In genomic region chr17:28079618-28080017, GRCm38 (mm10) we compare ENCODE assay signal across 7 mouse cellular contexts. TPM values are rescaled to one million over a fixed set of nuclear protein-coding genes. Genes with fewer than 3 reads are reported as not detected.
A peak's percentile ranks its signal among the peaks of the same experiment; 100 is the strongest.
DNase-seq lines count a peak whose midpoint lies in the region; ATAC-seq lines count a peak whose summit lies in the region.

No protein-coding gene starts in this region.

- no peaks in the 10 kb centered on the region for H3K9me3 ChIP-seq in limb, embryonic 12.5 days
- H3K9me3 ChIP-seq in midbrain, embryonic 14.5 days (ENCODE audit: control insufficient read depth, low read length) = no peaks in the 10 kb centered on the region

- peak; percentile 92 for DNase-seq in adrenal gland, postnatal 10 days
- DNase-seq in embryo, embryonic 11.5 days (ENCODE audit: low read depth, low spot score) = peak; percentile 89
- DNase-seq in heart, adult 11 months = peak; percentile 97
- peak; percentile 78 for DNase-seq in kidney, adult 11 months
- DNase-seq in midbrain, embryonic 14.5 days = peak; percentile 96
- peak; percentile 56 for DNase-seq in spleen, adult 12 weeks (ENCODE audit: low spot score)

- WGBS in limb, embryonic 12.5 days = under 1% methylated on average over 25 of the region's 25 CpGs
- WGBS in midbrain, embryonic 14.5 days = under 1% methylated on average over 25 of the region's 25 CpGs

- H3K9ac ChIP-seq in limb, embryonic 12.5 days (replicated peaks) = peak overlapping the region; percentile 69
- H3K9ac ChIP-seq in midbrain, embryonic 14.5 days (replicated peaks; ENCODE audit: low read length) = peak overlapping the region; percentile 60

- peaks cover 23% of the 10 kb centered on the region for H3K27me3 ChIP-seq in limb, embryonic 12.5 days
- H3K27me3 ChIP-seq in midbrain, embryonic 14.5 days (ENCODE audit: control insufficient read depth, insufficient read depth, low read length) = 0 out of 2 replicates have a peak, but pooled peaks cover 2% of the 10 kb centered on the region

- peak overlapping the region; percentile 100 for H3K4me2 ChIP-seq in limb, embryonic 12.5 days
- peak overlapping the region; percentile 99 for H3K4me2 ChIP-seq in midbrain, embryonic 14.5 days (ENCODE audit: low read length)

- no peaks in the 10 kb centered on the region for H3K36me3 ChIP-seq in limb, embryonic 12.5 days
- H3K36me3 ChIP-seq in midbrain, embryonic 14.5 days (ENCODE audit: control insufficient read depth, insufficient read depth, low read length) = no peaks in the 10 kb centered on the region

- peaks cover 12% of the 10 kb centered on the region for H3K4me1 ChIP-seq in limb, embryonic 12.5 days (replicated peaks)
- 0 out of 2 replicates have a peak, but pooled peaks cover 3% of the 10 kb centered on the region for H3K4me1 ChIP-seq in midbrain, embryonic 14.5 days (ENCODE audit: control insufficient read depth, insufficient read depth, low read length)

- H3K4me3 ChIP-seq in limb, embryonic 12.5 days (replicated peaks) = peak overlapping the region; percentile 69
- peak overlapping the region; percentile 55 for H3K4me3 ChIP-seq in midbrain, embryonic 14.5 days (replicated peaks; ENCODE audit: low read depth, low read length)

- no peak overlapping the region for H3K27ac ChIP-seq in limb, embryonic 12.5 days
- H3K27ac ChIP-seq in midbrain, embryonic 14.5 days (replicated peaks; ENCODE audit: low read depth, low read length) = no peak overlapping the region

- ATAC-seq in limb, embryonic 12.5 days (ENCODE audit: insufficient number of reproducible peaks, insufficient read depth, low FRiP score, low TSS enrichment, low read depth) = peak; percentile 54; the same call in 1 of the 2 replicates
- ATAC-seq in midbrain, embryonic 14.5 days (ENCODE audit: low FRiP score, low TSS enrichment) = peak; percentile 54

RNA-seq across cellular contexts. Expression of gene Tcp11, which starts 0.8 kb away (rescaled TPM):
- under 1 TPM; 0.24 to 0.57 TPM for total RNA-seq in adrenal gland, postnatal 10 days (2021)
- polyA plus RNA-seq in limb, embryonic 12.5 days (2016; fragmentation: Nextera tagmentation; extraction: Ambion mirVana) = 1.2 and 1.4 TPM in 2 replicates
- 0.88 and 1.1 TPM in 2 replicates for polyA plus RNA-seq in midbrain, embryonic 14.5 days (2014; fragmentation: Nextera tagmentation; extraction: Ambion mirVana)
